Mouse (Mus musculus) neural tube, embryonic 11.5 days (tissue): ENCODE measurements around the gene Lamc3. TPM values are rescaled to one million over a fixed set of nuclear protein-coding genes. Genes with fewer than 3 reads are reported as not detected.

Experiments used
- ATAC-seq: fragments of 200-750 bp; cut with Nextera tagmentation; 2 replicates; pipeline ENCODE4 v1.8.0; 2017; ENCODE audit warnings: moderate number of reproducible peaks, mild to moderate bottlenecking, moderate TSS enrichment, moderate library complexity; ENCODE audit not compliant: insufficient read depth, low FRiP score, low TSS enrichment
- DNase-seq: peaks from one replicate; pipeline ENCODE4 v3.0.0-alpha.2; 2015; ENCODE audit warnings: low spot score
- H3K27ac ChIP-seq: fragments of 300-500 bp; sonication (generic); 2 replicates; pipeline ENCODE4 v1.5.1; 2014; ENCODE audit warnings: low read depth, mild to moderate bottlenecking, low read length
- H3K27me3 ChIP-seq: fragments of 300-500 bp; sonication (generic); 2 replicates; pipeline ENCODE4 v1.6.1; 2014; ENCODE audit warnings: mild to moderate bottlenecking, low read length, mixed read lengths; ENCODE audit not compliant: control insufficient read depth, insufficient read depth
- H3K36me3 ChIP-seq: fragments of 300-500 bp; sonication (generic); 2 replicates; pipeline ENCODE4 v1.6.1; 2014; ENCODE audit warnings: mild to moderate bottlenecking, low read length, moderate library complexity, mixed read lengths; ENCODE audit not compliant: control insufficient read depth, insufficient read depth
- H3K4me1 ChIP-seq: fragments of 300-500 bp; sonication (generic); 2 replicates; pipeline ENCODE4 v1.6.1; 2014; ENCODE audit warnings: low read length, mixed read lengths; ENCODE audit not compliant: control insufficient read depth, insufficient read depth
- H3K4me2 ChIP-seq: fragments of 300-500 bp; sonication (generic); 2 replicates; pipeline ENCODE4 v1.6.1; 2014; ENCODE audit warnings: low read depth, mild to moderate bottlenecking, moderate library complexity
- H3K4me3 ChIP-seq: fragments of 300-500 bp; sonication (generic); 2 replicates; pipeline ENCODE4 v1.5.1; 2014; ENCODE audit warnings: low read depth, low read length
- H3K9ac ChIP-seq: fragments of 300-500 bp; sonication (generic); 2 replicates; pipeline ENCODE4 v1.6.1; 2014; ENCODE audit warnings: mild to moderate bottlenecking, low read length
- H3K9me3 ChIP-seq: fragments of 300-500 bp; sonication (generic); 2 replicates; pipeline ENCODE4 v1.6.1; 2016; ENCODE audit warnings: low read length; ENCODE audit not compliant: control insufficient read depth
- WGBS: fragments of 180-500 bp; shearing (Covaris S2); extraction: QIAGEN DNeasy Blood & Tissue Kit; methylation state at CpG from one replicate; pipeline ENCODE4 v1.1.7; 2014; 5-methylcytosine and 5-hydroxymethylcytosine counted together
- polyA plus RNA-seq: library from polyadenylated mRNA; unstranded; fragments of >200 nt; fragmentation: Nextera tagmentation; extraction: Ambion mirVana; gene quantifications from 2 replicates; pipeline ENCODE4 v1.2.1, GENCODE M21; 2014

Lamc3 gene
- polyA plus RNA-seq, 1 experiment from 2014 or later, result 8.1 TPM

GRCm38 (mm10) chr2:31855991-31856390 lies 31.1 kb upstream of the Lamc3 start:
- Histone ChIP-seq H3K36me3 (no peaks in the 10 kb centered on the region), H3K4me2 (no peak overlapping the region), H3K27me3 (peaks cover 2% of the 10 kb centered on the region; the same call in 1 of the 2 replicates), H3K4me3 (no peak overlapping the region), H3K9ac (no peak overlapping the region), H3K27ac (no peak overlapping the region), H3K4me1 (no peaks in the 10 kb centered on the region), H3K9me3 (no peaks in the 10 kb centered on the region)
- DNase-seq, result no peak
- no peak for ATAC-seq
- WGBS, result 72% methylated on average over 8 of the region's 8 CpGs

- H3K9me3 ChIP-seq, result no peaks in the 10 kb centered on the region
- 79% methylated on average over 6 of the region's 6 CpGs for WGBS
- no peaks in the 10 kb centered on the region for H3K36me3 ChIP-seq
- no peak overlapping the region for H3K9ac ChIP-seq
- DNase-seq (no peak), ATAC-seq (no peak)
- no peak overlapping the region for H3K27ac ChIP-seq
- H3K27me3 ChIP-seq, result peaks cover 2% of the 10 kb centered on the region; the same call in 1 of the 2 replicates
- no peak overlapping the region for H3K4me3 ChIP-seq
- no peak overlapping the region for H3K4me2 ChIP-seq
- H3K4me1 ChIP-seq, result no peaks in the 10 kb centered on the region
These were observed 29.9 kb upstream of the Lamc3 start for GRCm38 (mm10) chr2:31857180-31857579.

- no peak overlapping the region for H3K27ac ChIP-seq
- H3K4me3 ChIP-seq, result no peak overlapping the region
- ATAC-seq, result no peak
- no peak for DNase-seq
- peaks cover 2% of the 10 kb centered on the region; the same call in 1 of the 2 replicates for H3K27me3 ChIP-seq
- no peak overlapping the region for H3K9ac ChIP-seq
- H3K9me3 ChIP-seq, result no peaks in the 10 kb centered on the region
- H3K4me1 ChIP-seq, result no peaks in the 10 kb centered on the region
- H3K36me3 ChIP-seq, result no peaks in the 10 kb centered on the region
- no peak overlapping the region for H3K4me2 ChIP-seq
- 26% methylated on average over 12 of the region's 12 CpGs for WGBS
These were observed 28.6 kb upstream of the Lamc3 start for GRCm38 (mm10) chr2:31858500-31858899.

- Histone ChIP-seq H3K4me1 (peaks cover 7% of the 10 kb centered on the region), H3K36me3 (no peaks in the 10 kb centered on the region), H3K4me2 (no peak overlapping the region), H3K4me3 (no peak overlapping the region), H3K27ac (no peak overlapping the region), H3K9ac (no peak overlapping the region), H3K9me3 (no peaks in the 10 kb centered on the region), H3K27me3 (peaks cover 2% of the 10 kb centered on the region; the same call in 1 of the 2 replicates)
- 63% methylated on average over 1 of the region's 1 CpGs for WGBS
- DNase-seq (no peak), ATAC-seq (no peak)
These were observed 24.2 kb upstream of the Lamc3 start for GRCm38 (mm10) chr2:31862919-31863318.

- Histone ChIP-seq H3K36me3 (no peaks in the 10 kb centered on the region), H3K27me3 (peaks cover under 1% of the 10 kb centered on the region; the same call in 1 of the 2 replicates), H3K9me3 (no peaks in the 10 kb centered on the region), H3K4me2 (no peak overlapping the region), H3K4me3 (no peak overlapping the region), H3K9ac (no peak overlapping the region), H3K4me1 (peaks cover 7% of the 10 kb centered on the region), H3K27ac (no peak overlapping the region)
- 86% methylated on average over 1 of the region's 1 CpGs for WGBS
- no peak for ATAC-seq
- no peak for DNase-seq
These were observed 23.3 kb upstream of the Lamc3 start for GRCm38 (mm10) chr2:31863766-31864165.

GRCm38 (mm10) chr2:31864891-31865290 lies 22.2 kb upstream of the Lamc3 start:
- Histone ChIP-seq H3K4me2 (no peak overlapping the region), H3K27me3 (no peaks in the 10 kb centered on the region), H3K27ac (no peak overlapping the region), H3K9ac (no peak overlapping the region), H3K36me3 (no peaks in the 10 kb centered on the region), H3K9me3 (no peaks in the 10 kb centered on the region), H3K4me1 (peaks cover 7% of the 10 kb centered on the region), H3K4me3 (no peak overlapping the region)
- no peak for DNase-seq
- ATAC-seq, result no peak
- WGBS, result 89% methylated on average over 9 of the region's 9 CpGs

- Histone ChIP-seq H3K4me1 (peaks cover 7% of the 10 kb centered on the region), H3K9ac (no peak overlapping the region), H3K27me3 (no peaks in the 10 kb centered on the region), H3K9me3 (no peaks in the 10 kb centered on the region), H3K36me3 (no peaks in the 10 kb centered on the region), H3K4me2 (no peak overlapping the region), H3K27ac (no peak overlapping the region), H3K4me3 (no peak overlapping the region)
- 54% methylated on average over 4 of the region's 4 CpGs for WGBS
- ATAC-seq (no peak), DNase-seq (no peak)
These were observed 21.8 kb upstream of the Lamc3 start for GRCm38 (mm10) chr2:31865322-31865721.

GRCm38 (mm10) chr2:31865794-31866193 lies 21.3 kb upstream of the Lamc3 start:
- Histone ChIP-seq H3K9me3 (no peaks in the 10 kb centered on the region), H3K4me2 (no peak overlapping the region), H3K4me3 (no peak overlapping the region), H3K36me3 (no peaks in the 10 kb centered on the region), H3K4me1 (peaks cover 7% of the 10 kb centered on the region), H3K27ac (no peak overlapping the region), H3K27me3 (no peaks in the 10 kb centered on the region), H3K9ac (no peak overlapping the region)
- WGBS, result 21% methylated on average over 2 of the region's 2 CpGs
- ATAC-seq, result no peak
- DNase-seq, result no peak

GRCm38 (mm10) chr2:31867773-31868537 lies 19.1 kb upstream of the Lamc3 start:
- Histone ChIP-seq H3K4me1 (peaks cover 7% of the 10 kb centered on the region), H3K27me3 (no peaks in the 10 kb centered on the region), H3K4me2 (no peak overlapping the region), H3K36me3 (no peaks in the 10 kb centered on the region), H3K27ac (no peak overlapping the region), H3K9me3 (no peaks in the 10 kb centered on the region), H3K9ac (no peak overlapping the region), H3K4me3 (no peak overlapping the region)
- ATAC-seq, result no peak
- no peak for DNase-seq
- WGBS, result 86% methylated on average over 8 of the region's 8 CpGs
